Mouse (Mus musculus) midbrain, postnatal 0 days (tissue): Measurements from ENCODE around the gene Fcrla. TPM values are rescaled to one million over a fixed set of nuclear protein-coding genes. Genes with fewer than 3 reads are reported as not detected.

Experiments
- ATAC-seq: fragments of 200-750 bp; cut with Nextera tagmentation; 2 replicates; pipeline ENCODE4 v1.8.0; 2017; ENCODE audit warnings: moderate number of reproducible peaks, mild to moderate bottlenecking, moderate TSS enrichment, moderate library complexity; ENCODE audit not compliant: low FRiP score
- DNase-seq: peaks from one replicate; pipeline ENCODE4 v3.0.0-alpha.2; 2015; ENCODE audit warnings: low spot score
- H3K27ac ChIP-seq: fragments of 300-500 bp; sonication (generic); 2 replicates; pipeline ENCODE4 v1.5.1; 2014; ENCODE audit warnings: low read depth, mild to moderate bottlenecking, low read length, mixed read lengths
- H3K27me3 ChIP-seq: fragments of 300-500 bp; sonication (generic); 2 replicates; pipeline ENCODE4 v1.6.1; 2014; ENCODE audit warnings: low read length, control low read depth, mixed read lengths; ENCODE audit not compliant: insufficient read depth
- H3K36me3 ChIP-seq: fragments of 300-500 bp; sonication (generic); 2 replicates; pipeline ENCODE4 v1.6.1; 2014; ENCODE audit warnings: low read length, control low read depth, mixed read lengths; ENCODE audit not compliant: insufficient read depth
- H3K4me1 ChIP-seq: fragments of 300-500 bp; sonication (generic); 2 replicates; pipeline ENCODE4 v1.6.1; 2014; ENCODE audit warnings: mild to moderate bottlenecking, control low read depth, antibody characterized with exemption, low read length, mixed read lengths; ENCODE audit not compliant: insufficient read depth
- H3K4me2 ChIP-seq: fragments of 300-500 bp; sonication (generic); 2 replicates; pipeline ENCODE4 v1.6.1; 2014; ENCODE audit warnings: low read depth, mild to moderate bottlenecking, low read length, mixed read lengths; ENCODE audit not compliant: poor library complexity, severe bottlenecking
- H3K4me3 ChIP-seq: fragments of 300-500 bp; sonication (generic); 2 replicates; pipeline ENCODE4 v1.5.1; 2014; ENCODE audit warnings: low read depth, mild to moderate bottlenecking, low read length, moderate library complexity
- H3K9ac ChIP-seq: fragments of 300-500 bp; sonication (generic); replicated peaks from 2 replicates; pipeline ENCODE4 v1.6.1; 2014; ENCODE audit warnings: mild to moderate bottlenecking, low read length, moderate library complexity, mixed read lengths; ENCODE audit not compliant: poor library complexity, severe bottlenecking
- H3K9me3 ChIP-seq: fragments of 300-500 bp; sonication (generic); 2 replicates; pipeline ENCODE4 v1.6.1; 2016; ENCODE audit warnings: low read length, control low read depth
- CTCF ChIP-seq: IDR thresholded peaks from 2 replicates; pipeline ENCODE4 v1.5.1; 2016; ENCODE audit warnings: antibody characterized with exemption, mild to moderate bottlenecking
- WGBS: fragments of 180-500 bp; shearing (Covaris S2); extraction: QIAGEN DNeasy Blood & Tissue Kit; methylation state at CpG from one replicate; pipeline ENCODE4 v1.1.7; 2014; 5-methylcytosine and 5-hydroxymethylcytosine counted together
- polyA plus RNA-seq: library from polyadenylated mRNA; unstranded; fragments of >200 nt; fragmentation: Nextera tagmentation; extraction: Ambion mirVana; gene quantifications from 2 replicates; pipeline ENCODE4 v1.2.1, GENCODE M21; 2015
- total RNA-seq: library from RNA; depleted of rRNA; stranded (reverse); fragments of >200 nt; gene quantifications from 2 replicates; pipeline ENCODE4 v1.2.3, GENCODE M21; 2014

Gene Fcrla
- total and polyA plus RNA-seq, 2 experiments from 2014 or later: not detected

DNA sequence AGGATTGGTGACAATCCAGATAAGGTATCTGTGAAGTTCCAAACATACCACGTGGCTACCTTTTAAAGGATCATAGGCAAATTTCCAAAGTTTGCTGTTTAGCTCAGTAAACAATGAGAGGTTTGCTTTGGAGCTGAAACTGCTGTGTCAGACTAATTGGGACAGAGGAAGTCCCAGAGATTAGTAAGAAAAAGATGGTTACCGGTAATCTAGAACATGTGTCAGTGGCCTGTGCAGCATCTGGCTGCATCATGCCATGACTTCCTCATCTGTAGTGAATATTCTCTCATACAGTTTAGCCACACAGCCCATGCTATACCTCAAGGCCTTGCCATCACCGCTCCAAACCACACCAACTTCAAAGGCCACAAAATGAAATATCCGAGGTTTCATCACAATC, 45.6 kb upstream of the Fcrla start:
- 88% methylated on average over 4 of the region's 4 CpGs for WGBS
- ATAC-seq (no peak), DNase-seq (no peak)
- no peak overlapping the region for H3K4me3 ChIP-seq
- H3K9me3 ChIP-seq: no peaks in the 10 kb centered on the region
- H3K4me2 ChIP-seq: no peak overlapping the region
- H3K36me3 ChIP-seq: no peaks in the 10 kb centered on the region
- no peaks in the 10 kb centered on the region for H3K27me3 ChIP-seq
- H3K4me1 ChIP-seq: no peaks in the 10 kb centered on the region
- H3K27ac ChIP-seq: no peak overlapping the region
- no peak for TF ChIP-seq CTCF
- H3K9ac ChIP-seq: no peak overlapping the region

- TF ChIP-seq CTCF: no peak
- Histone ChIP-seq H3K27me3 (no peaks in the 10 kb centered on the region), H3K4me3 (no peak overlapping the region), H3K9me3 (no peaks in the 10 kb centered on the region), H3K9ac (no peak overlapping the region), H3K4me1 (no peaks in the 10 kb centered on the region), H3K36me3 (no peaks in the 10 kb centered on the region), H3K27ac (no peak overlapping the region), H3K4me2 (no peak overlapping the region)
- WGBS: 79% methylated on average over 6 of the region's 6 CpGs
- no peak for ATAC-seq
- no peak for DNase-seq
These were observed 45.1 kb upstream of the Fcrla start for GRCm38 (mm10) chr1:170972494-170972893.

DNA sequence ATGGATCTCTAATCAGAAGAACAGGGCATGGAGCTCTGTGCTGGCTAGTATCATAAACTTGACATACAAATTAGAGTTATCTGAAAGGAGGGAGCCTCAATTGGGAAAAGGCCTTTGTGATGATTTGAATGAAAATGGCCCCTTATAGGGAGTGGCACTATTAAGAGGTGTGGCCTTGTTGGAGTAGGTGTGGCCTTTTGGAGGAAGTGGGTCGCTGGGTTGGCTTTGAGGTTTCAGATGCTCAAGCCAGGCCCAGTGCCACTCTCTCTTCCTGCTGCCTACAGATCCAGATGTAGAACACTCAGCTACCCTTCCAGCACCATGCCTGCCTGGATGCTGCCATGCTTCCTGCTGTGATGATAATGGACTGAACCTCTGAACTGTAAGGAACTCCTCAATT, 41.2 kb upstream of the Fcrla start:
- ATAC-seq (no peak), DNase-seq (no peak)
- 75% methylated on average over 1 of the region's 1 CpGs for WGBS
- Histone ChIP-seq H3K4me1 (no peaks in the 10 kb centered on the region), H3K4me2 (no peak overlapping the region), H3K36me3 (no peaks in the 10 kb centered on the region), H3K9me3 (no peaks in the 10 kb centered on the region), H3K4me3 (no peak overlapping the region), H3K27me3 (no peaks in the 10 kb centered on the region), H3K27ac (no peak overlapping the region), H3K9ac (no peak overlapping the region)
- TF ChIP-seq CTCF: no peak

- no peak for DNase-seq
- no peak overlapping the region for H3K4me2 ChIP-seq
These were observed 40.2 kb upstream of the Fcrla start for GRCm38 (mm10) chr1:170967581-170967980.

GRCm38 (mm10) chr1:170963087-170963486, 35.7 kb upstream of the Fcrla start:
- ATAC-seq (no peak), DNase-seq (no peak)
- no peak overlapping the region for H3K9ac ChIP-seq
- WGBS: 78% methylated on average over 7 of the region's 7 CpGs
- H3K27me3 ChIP-seq: no peaks in the 10 kb centered on the region
- TF ChIP-seq CTCF: no peak
- no peaks in the 10 kb centered on the region for H3K9me3 ChIP-seq
- H3K4me3 ChIP-seq: no peak overlapping the region
- no peaks in the 10 kb centered on the region for H3K36me3 ChIP-seq
- no peak overlapping the region for H3K4me2 ChIP-seq
- no peaks in the 10 kb centered on the region for H3K4me1 ChIP-seq
- H3K27ac ChIP-seq: no peak overlapping the region

More at GRCm38 (mm10) chr1:170967581-170967980, 40.2 kb upstream of the Fcrla start:
- Histone ChIP-seq H3K4me3 (no peak overlapping the region), H3K27me3 (no peaks in the 10 kb centered on the region), H3K27ac (no peak overlapping the region), H3K9me3 (no peaks in the 10 kb centered on the region), H3K4me1 (no peaks in the 10 kb centered on the region), H3K9ac (no peak overlapping the region), H3K36me3 (no peaks in the 10 kb centered on the region)
- no peak for ATAC-seq
- WGBS: 86% methylated on average over 3 of the region's 3 CpGs
- no peak for TF ChIP-seq CTCF

DNA sequence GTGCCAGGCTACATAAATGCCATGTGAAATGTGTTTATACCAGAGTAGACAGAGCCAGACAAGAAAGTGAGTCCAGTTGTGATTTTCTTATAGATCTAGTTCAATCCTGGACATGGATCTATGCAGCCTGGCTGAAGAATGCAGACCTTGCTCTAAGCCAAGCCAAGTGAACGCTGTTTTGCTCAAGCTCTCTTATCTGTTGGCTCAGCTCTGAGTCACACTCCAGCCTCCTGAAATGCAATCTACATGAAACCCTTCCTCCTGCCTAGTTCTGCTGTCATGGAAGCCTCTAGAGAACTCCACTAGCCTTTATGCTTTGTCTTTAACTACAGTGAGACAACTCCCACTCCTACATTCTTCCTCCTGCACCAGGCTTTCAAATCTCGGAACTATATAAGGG, 34.9 kb upstream of the Fcrla start:
- ATAC-seq: no peak
- 89% methylated on average over 2 of the region's 2 CpGs for WGBS

More for the DNA sequence above, 34.9 kb upstream of the Fcrla start:
- H3K9me3 ChIP-seq: no peaks in the 10 kb centered on the region
- no peaks in the 10 kb centered on the region for H3K27me3 ChIP-seq
- H3K27ac ChIP-seq: no peak overlapping the region
- H3K9ac ChIP-seq: no peak overlapping the region
- no peak overlapping the region for H3K4me3 ChIP-seq
- H3K4me1 ChIP-seq: no peaks in the 10 kb centered on the region
- no peak for DNase-seq
- TF ChIP-seq CTCF: no peak
- no peaks in the 10 kb centered on the region for H3K36me3 ChIP-seq
- no peak overlapping the region for H3K4me2 ChIP-seq
